Mouse (Mus musculus): ENCODE results near the gene Prom1. TPM values are rescaled to one million over a fixed set of nuclear protein-coding genes. Genes with fewer than 3 reads are reported as not detected.
A peak's percentile ranks its signal among the peaks of the same experiment; 100 is the strongest.

The Prom1 gene
- polyA plus RNA-seq, 1 experiment from 2014 or later: 39.9 TPM

DNA sequence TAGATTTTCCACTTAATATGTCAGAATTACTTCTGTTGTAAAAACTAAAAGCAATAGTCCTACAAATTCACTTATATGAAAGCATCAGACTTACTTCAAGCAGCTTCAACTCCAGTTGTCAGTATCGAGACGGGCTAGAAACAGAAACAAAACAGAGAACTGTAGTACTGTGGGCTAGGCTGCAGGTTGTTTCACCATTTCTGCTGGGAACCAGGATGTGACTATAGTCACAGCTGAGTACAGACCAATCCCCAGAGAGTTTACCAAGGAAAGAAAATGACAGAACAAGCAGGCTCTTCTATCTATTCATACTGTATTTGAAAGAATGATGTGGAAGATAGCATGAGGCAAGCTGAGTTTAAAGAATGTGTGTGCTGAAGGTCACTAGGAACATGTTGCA, 106.9 kb downstream of the Prom1 start:
- Histone ChIP-seq H3K9me3 (ENCODE audit: control insufficient read depth, low read length) (no peaks in the 10 kb centered on the region), H3K4me1 (ENCODE audit: control insufficient read depth, insufficient read depth, low read length) (peaks cover 13% of the 10 kb centered on the region; the same call in 1 of the 2 replicates), H3K36me3 (ENCODE audit: control insufficient read depth, insufficient read depth, low read length) (no peaks in the 10 kb centered on the region), H3K4me2 (ENCODE audit: low read depth, low read length) (no peak overlapping the region), H3K9ac (ENCODE audit: low read depth, low read length) (no peak overlapping the region), H3K27me3 (replicated peaks; ENCODE audit: control insufficient read depth, insufficient read depth, low read length) (no peaks in the 10 kb centered on the region), H3K4me3 (ENCODE audit: low read length) (no peak overlapping the region), H3K27ac (ENCODE audit: low read length) (no peak overlapping the region)
- ATAC-seq: no peak
- 88% methylated on average over 2 of the region's 2 CpGs for WGBS

DNA sequence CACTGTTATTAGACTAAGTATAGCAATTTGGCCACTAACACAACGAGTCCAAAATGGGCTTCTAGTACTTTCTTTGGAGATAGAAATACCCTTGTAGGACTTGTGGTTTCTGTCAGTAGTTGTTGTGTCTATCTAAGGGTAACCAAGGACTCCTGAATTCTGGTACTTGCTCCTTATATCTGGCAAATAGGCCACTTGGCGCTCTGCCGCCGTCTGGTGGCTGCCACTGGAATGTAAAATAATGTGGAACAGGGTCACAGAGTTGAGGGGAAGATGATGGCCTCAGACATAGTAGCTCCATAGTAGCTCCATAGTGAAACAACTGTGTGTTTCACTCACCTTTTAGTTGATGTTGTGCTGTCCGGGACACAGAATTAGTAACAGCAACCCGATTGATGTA, 111.5 kb downstream of the Prom1 start:
- no peak overlapping the region for H3K27ac ChIP-seq (ENCODE audit: low read length)
- no peak overlapping the region for H3K4me2 ChIP-seq (ENCODE audit: low read depth, low read length)
- WGBS: 58% methylated on average over 6 of the region's 6 CpGs
- ATAC-seq: no peak
- no peaks in the 10 kb centered on the region for H3K4me1 ChIP-seq (ENCODE audit: control insufficient read depth, insufficient read depth, low read length)
- no peaks in the 10 kb centered on the region for H3K27me3 ChIP-seq (replicated peaks; ENCODE audit: control insufficient read depth, insufficient read depth, low read length)
- H3K4me3 ChIP-seq (ENCODE audit: low read length): no peak overlapping the region
- no peaks in the 10 kb centered on the region for H3K9me3 ChIP-seq (ENCODE audit: control insufficient read depth, low read length)
- H3K36me3 ChIP-seq (ENCODE audit: control insufficient read depth, insufficient read depth, low read length): no peaks in the 10 kb centered on the region
- no peak overlapping the region for H3K9ac ChIP-seq (ENCODE audit: low read depth, low read length)

DNA sequence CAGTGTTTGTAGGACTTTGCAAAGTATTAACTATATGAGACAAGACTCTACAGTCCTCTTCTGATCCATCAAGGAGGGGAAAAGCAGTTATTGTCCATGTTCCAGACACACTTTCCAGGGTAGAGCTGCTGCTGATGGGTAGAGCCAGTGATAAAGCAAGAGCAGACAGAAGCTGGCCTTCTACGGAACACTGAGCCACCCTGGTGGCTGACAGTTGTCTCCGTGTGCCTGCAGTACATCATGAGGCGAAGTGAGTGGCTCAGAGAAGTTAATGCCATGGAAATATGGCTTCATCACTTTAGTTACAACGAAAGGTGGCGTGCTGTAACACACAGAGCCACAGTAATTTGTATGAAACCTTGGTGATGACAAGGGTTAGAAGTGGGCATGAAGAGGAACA, 112.8 kb downstream of the Prom1 start:
- Histone ChIP-seq H3K9me3 (ENCODE audit: control insufficient read depth, low read length) (no peaks in the 10 kb centered on the region), H3K9ac (ENCODE audit: low read depth, low read length) (no peak overlapping the region), H3K27me3 (replicated peaks; ENCODE audit: control insufficient read depth, insufficient read depth, low read length) (no peaks in the 10 kb centered on the region), H3K36me3 (ENCODE audit: control insufficient read depth, insufficient read depth, low read length) (no peaks in the 10 kb centered on the region), H3K4me2 (ENCODE audit: low read depth, low read length) (no peak overlapping the region), H3K27ac (ENCODE audit: low read length) (no peak overlapping the region), H3K4me1 (ENCODE audit: control insufficient read depth, insufficient read depth, low read length) (no peaks in the 10 kb centered on the region), H3K4me3 (ENCODE audit: low read length) (no peak overlapping the region)
- ATAC-seq: peak; percentile 49
- WGBS: 74% methylated on average over 5 of the region's 5 CpGs

DNA sequence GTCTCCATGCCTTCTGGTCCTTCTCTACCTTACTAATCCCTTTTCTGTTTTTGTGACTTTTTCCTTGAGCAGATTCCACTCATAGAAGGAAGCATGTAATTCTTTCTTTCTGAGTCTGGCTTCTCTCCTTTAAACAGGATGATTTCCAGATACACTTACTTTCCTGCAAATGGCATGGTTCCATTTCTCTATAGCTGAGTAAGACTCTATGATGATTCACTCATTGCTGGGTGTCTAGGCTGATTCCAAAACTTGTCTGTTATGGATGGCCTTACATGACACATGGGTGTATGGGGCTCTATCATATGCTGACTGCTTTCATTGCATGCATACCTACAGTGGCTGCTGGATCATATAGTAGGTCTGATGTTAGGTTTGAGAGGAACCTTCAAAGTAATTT, 115.6 kb downstream of the Prom1 start:
- Histone ChIP-seq H3K36me3 (ENCODE audit: control insufficient read depth, insufficient read depth, low read length) (no peaks in the 10 kb centered on the region), H3K27me3 (replicated peaks; ENCODE audit: control insufficient read depth, insufficient read depth, low read length) (no peaks in the 10 kb centered on the region), H3K4me2 (ENCODE audit: low read depth, low read length) (no peak overlapping the region), H3K27ac (ENCODE audit: low read length) (no peak overlapping the region), H3K4me3 (ENCODE audit: low read length) (no peak overlapping the region), H3K9ac (ENCODE audit: low read depth, low read length) (no peak overlapping the region), H3K9me3 (ENCODE audit: control insufficient read depth, low read length) (no peaks in the 10 kb centered on the region), H3K4me1 (ENCODE audit: control insufficient read depth, insufficient read depth, low read length) (0 out of 2 replicates have a peak, but pooled peaks cover 4% of the 10 kb centered on the region)
- no peak for ATAC-seq

DNA sequence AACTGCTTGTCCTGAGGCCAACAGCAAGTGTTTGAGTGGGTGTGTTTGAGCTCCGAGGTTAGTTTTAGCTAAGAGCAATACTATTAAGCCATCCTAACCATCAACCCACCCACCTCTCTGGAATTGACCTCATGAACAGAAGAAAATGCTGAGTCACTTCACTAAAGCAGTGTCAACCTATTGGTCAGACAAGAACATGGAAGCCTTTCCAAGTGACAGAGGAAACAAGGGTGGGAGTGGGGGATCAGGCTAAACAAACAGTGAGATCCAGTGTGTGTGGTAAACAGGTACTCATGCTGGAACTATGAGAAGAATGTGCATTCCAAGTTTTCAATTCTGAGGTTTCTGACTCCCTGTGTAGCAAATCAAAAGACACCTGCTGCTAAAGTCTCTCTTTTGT, 118.9 kb downstream of the Prom1 start:
- Histone ChIP-seq H3K9ac (ENCODE audit: low read depth, low read length) (no peak overlapping the region), H3K4me1 (ENCODE audit: control insufficient read depth, insufficient read depth, low read length) (0 out of 2 replicates have a peak, but pooled peaks cover 8% of the 10 kb centered on the region), H3K4me2 (ENCODE audit: low read depth, low read length) (no peak overlapping the region), H3K9me3 (ENCODE audit: control insufficient read depth, low read length) (no peaks in the 10 kb centered on the region), H3K27me3 (replicated peaks; ENCODE audit: control insufficient read depth, insufficient read depth, low read length) (no peaks in the 10 kb centered on the region), H3K36me3 (ENCODE audit: control insufficient read depth, insufficient read depth, low read length) (peaks cover 3% of the 10 kb centered on the region; the same call in 1 of the 2 replicates), H3K4me3 (ENCODE audit: low read length) (no peak overlapping the region), H3K27ac (ENCODE audit: low read length) (no peak overlapping the region)
- 67% methylated on average over 1 of the region's 1 CpGs for WGBS
- no peak for ATAC-seq

DNA sequence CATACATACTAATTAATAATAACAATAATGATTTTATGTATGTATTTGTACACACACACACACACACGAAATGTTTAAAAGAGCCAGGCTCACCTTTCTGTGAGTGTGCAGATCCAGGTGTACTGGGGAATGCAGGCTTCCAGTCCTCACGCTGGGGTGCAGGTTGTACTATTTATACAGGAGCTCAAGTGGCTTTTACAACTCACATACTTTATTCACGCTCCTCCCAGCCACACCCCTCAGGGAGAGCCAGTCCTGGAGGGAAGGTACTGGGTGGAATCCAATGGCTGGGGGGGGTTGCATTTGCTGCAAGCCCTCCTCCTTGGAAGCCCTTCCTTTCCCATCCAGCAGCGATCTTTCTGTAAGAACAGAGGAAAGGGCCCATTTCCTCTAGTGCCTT, 120.2 kb downstream of the Prom1 start, which contains the start of gene Fgfbp1:
Fgfbp1 (minus strand) TSS at position 160 of the 400 bp plus-strand sequence.
- Histone ChIP-seq H3K9me3 (ENCODE audit: control insufficient read depth, low read length) (no peaks in the 10 kb centered on the region), H3K27ac (ENCODE audit: low read length) (peak within 1 kb of the TSS; percentile 45), H3K27me3 (replicated peaks; ENCODE audit: control insufficient read depth, insufficient read depth, low read length) (no peaks in the 10 kb centered on the region), H3K4me2 (ENCODE audit: low read depth, low read length) (peak within 1 kb of the TSS; percentile 44), H3K4me1 (ENCODE audit: control insufficient read depth, insufficient read depth, low read length) (0 out of 2 replicates have a peak, but pooled peaks cover 8% of the 10 kb centered on the region), H3K9ac (ENCODE audit: low read depth, low read length) (peak within 1 kb of the TSS; percentile 50), H3K36me3 (ENCODE audit: control insufficient read depth, insufficient read depth, low read length) (peaks cover 3% of the 10 kb centered on the region; the same call in 1 of the 2 replicates), H3K4me3 (ENCODE audit: low read length) (peak within 1 kb of the TSS; percentile 43)
- 34% methylated on average over 4 of the region's 4 CpGs for WGBS
- ATAC-seq: peak; percentile 92

DNA sequence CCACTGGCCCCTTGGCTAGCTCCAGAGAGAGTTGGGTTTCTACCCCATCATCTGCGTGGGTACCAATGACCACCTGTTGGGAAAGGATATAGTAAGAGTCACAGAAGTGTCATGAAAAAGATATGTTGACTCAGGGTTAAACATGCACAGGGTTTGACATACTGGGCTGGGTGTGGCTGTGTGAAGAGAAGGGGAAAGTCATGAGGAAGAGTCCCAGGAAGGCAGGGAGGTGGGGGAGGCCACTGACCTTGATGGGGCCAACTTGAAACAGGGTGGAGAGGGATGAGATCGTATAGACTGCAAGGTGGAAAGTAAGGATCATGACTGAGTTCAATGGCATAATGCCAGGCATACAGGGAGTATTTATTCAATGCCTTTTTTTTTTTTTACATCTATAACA, 121.4 kb downstream of the Prom1 start:
- Histone ChIP-seq H3K9me3 (ENCODE audit: control insufficient read depth, low read length) (no peaks in the 10 kb centered on the region), H3K27ac (ENCODE audit: low read length) (no peak overlapping the region), H3K4me2 (ENCODE audit: low read depth, low read length) (peak overlapping the region; percentile 44), H3K4me3 (ENCODE audit: low read length) (peak overlapping the region; percentile 43; the same call in 1 of the 2 replicates), H3K9ac (ENCODE audit: low read depth, low read length) (no peak overlapping the region), H3K36me3 (ENCODE audit: control insufficient read depth, insufficient read depth, low read length) (peaks cover 3% of the 10 kb centered on the region; the same call in 1 of the 2 replicates), H3K27me3 (replicated peaks; ENCODE audit: control insufficient read depth, insufficient read depth, low read length) (no peaks in the 10 kb centered on the region), H3K4me1 (ENCODE audit: control insufficient read depth, insufficient read depth, low read length) (0 out of 2 replicates have a peak, but pooled peaks cover 8% of the 10 kb centered on the region)
- 47% methylated on average over 2 of the region's 2 CpGs for whole genome bisulfite sequencing
- ATAC-seq: peak; percentile 75

DNA sequence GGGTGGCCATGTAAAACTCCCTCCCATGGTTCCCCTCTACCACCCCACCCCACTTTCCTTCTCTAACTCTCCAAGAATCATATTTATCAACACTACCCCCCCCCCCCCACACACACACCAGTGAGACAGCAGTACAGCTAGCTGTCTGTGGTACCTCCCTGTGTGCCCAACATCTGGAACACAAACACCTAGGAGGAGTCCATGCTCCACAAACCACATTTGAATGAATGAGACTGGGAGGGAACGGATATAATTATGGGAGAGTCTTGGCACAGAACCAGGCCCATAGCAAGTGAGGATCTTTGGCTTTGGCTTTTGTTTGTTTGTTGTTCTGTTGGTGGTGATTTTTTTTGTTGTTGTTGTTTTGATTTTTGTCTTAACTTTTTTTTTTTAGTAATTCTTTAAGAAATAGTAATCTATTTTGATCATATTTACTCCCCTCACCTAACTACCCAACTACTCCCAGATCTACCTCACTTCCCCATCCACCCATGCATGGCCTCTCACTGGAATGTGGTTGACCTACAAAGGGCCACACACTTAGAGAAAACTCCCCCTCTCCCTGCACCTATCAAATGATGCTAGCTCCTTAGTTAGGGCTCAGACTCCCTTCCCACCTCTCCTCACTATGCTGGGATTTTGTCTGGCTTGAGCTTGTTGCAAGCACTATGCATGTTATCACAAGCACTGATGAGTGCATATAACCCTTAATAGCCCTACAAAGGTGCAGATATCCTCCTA, 124.8 kb downstream of the Prom1 start:
- WGBS: 76% methylated on average over 1 of the region's 1 CpGs
- Histone ChIP-seq H3K4me1 (ENCODE audit: control insufficient read depth, insufficient read depth, low read length) (0 out of 2 replicates have a peak, but pooled peaks cover 7% of the 10 kb centered on the region), H3K4me2 (ENCODE audit: low read depth, low read length) (no peak overlapping the region), H3K9ac (ENCODE audit: low read depth, low read length) (no peak overlapping the region), H3K27me3 (replicated peaks; ENCODE audit: control insufficient read depth, insufficient read depth, low read length) (no peaks in the 10 kb centered on the region), H3K27ac (ENCODE audit: low read length) (no peak overlapping the region), H3K4me3 (ENCODE audit: low read length) (no peak overlapping the region), H3K9me3 (ENCODE audit: control insufficient read depth, low read length) (no peaks in the 10 kb centered on the region), H3K36me3 (ENCODE audit: control insufficient read depth, insufficient read depth, low read length) (peaks cover 3% of the 10 kb centered on the region; the same call in 1 of the 2 replicates)
- no peak for ATAC-seq

DNA sequence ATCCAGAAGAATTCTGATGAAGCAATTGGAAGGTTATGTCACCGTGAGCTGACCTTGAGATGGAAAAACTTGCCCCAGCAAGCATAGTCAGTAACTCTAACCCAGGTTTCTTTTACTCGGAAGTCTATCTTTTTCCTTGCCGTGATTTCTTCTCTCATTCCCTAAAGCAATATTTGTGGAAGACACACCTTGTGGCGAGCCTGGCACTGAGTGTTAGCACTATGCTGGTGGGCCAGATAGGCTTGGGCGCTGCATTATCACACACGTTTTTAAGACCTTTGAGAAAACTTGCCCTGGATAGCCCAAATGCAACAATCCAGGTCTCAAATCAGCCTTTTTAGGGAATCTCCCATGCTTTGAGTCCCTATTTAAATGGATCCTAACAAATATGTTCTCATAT, 127.7 kb downstream of the Prom1 start:
- Histone ChIP-seq H3K4me3 (ENCODE audit: low read length) (no peak overlapping the region), H3K4me1 (ENCODE audit: control insufficient read depth, insufficient read depth, low read length) (peaks cover 4% of the 10 kb centered on the region), H3K9ac (ENCODE audit: low read depth, low read length) (no peak overlapping the region), H3K27me3 (replicated peaks; ENCODE audit: control insufficient read depth, insufficient read depth, low read length) (no peaks in the 10 kb centered on the region), H3K4me2 (ENCODE audit: low read depth, low read length) (no peak overlapping the region), H3K9me3 (ENCODE audit: control insufficient read depth, low read length) (no peaks in the 10 kb centered on the region), H3K27ac (ENCODE audit: low read length) (no peak overlapping the region), H3K36me3 (ENCODE audit: control insufficient read depth, insufficient read depth, low read length) (no peaks in the 10 kb centered on the region)
- no peak for ATAC-seq
- WGBS: 71% methylated on average over 6 of the region's 6 CpGs
